Mouse (Mus musculus): Measurements from ENCODE around the gene Lrrc27. TPM values are rescaled to one million over a fixed set of nuclear protein-coding genes. Genes with fewer than 3 reads are reported as not detected.

The Lrrc27 gene
- total and polyA plus RNA-seq, 2 experiments from 2014 or later: 2.8 to 5.1 TPM

GRCm38 (mm10) chr7:139211761-139212160 lies 1.0 kb upstream of the Lrrc27 start:
- H3K36me3 ChIP-seq (ENCODE audit: insufficient read depth, low read length): no peaks in the 10 kb centered on the region
- H3K4me1 ChIP-seq (ENCODE audit: insufficient read depth, low read length): peaks cover 5% of the 10 kb centered on the region; the same call in 1 of the 2 replicates
- H3K27ac ChIP-seq: no peak overlapping the region
- no peak overlapping the region for H3K4me3 ChIP-seq (ENCODE audit: low read length)
- no peak overlapping the region for H3K4me2 ChIP-seq (ENCODE audit: low read depth, low read length)
- ATAC-seq (no peak), DNase-seq (ENCODE audit: low spot score) (no peak)
- TF ChIP-seq CTCF (IDR thresholded peaks at IDR 0.05; ENCODE audit: low read depth): no peak
- no peak overlapping the region for H3K9ac ChIP-seq (replicated peaks; ENCODE audit: low read length)
- H3K9me3 ChIP-seq (ENCODE audit: low read length): no peaks in the 10 kb centered on the region
- no peaks in the 10 kb centered on the region for H3K27me3 ChIP-seq (ENCODE audit: insufficient read depth, low read length)
- 86% methylated on average over 6 of the region's 6 CpGs for WGBS

GRCm38 (mm10) chr7:139213751-139214150 lies 963 bp downstream of the Lrrc27 start:
- Histone ChIP-seq H3K36me3 (ENCODE audit: insufficient read depth, low read length) (no peaks in the 10 kb centered on the region), H3K9ac (replicated peaks; ENCODE audit: low read length) (peak overlapping the region; percentile 66; the same call in 1 of the 2 replicates), H3K4me1 (ENCODE audit: insufficient read depth, low read length) (peaks cover 5% of the 10 kb centered on the region; the same call in 1 of the 2 replicates), H3K9me3 (ENCODE audit: low read length) (no peaks in the 10 kb centered on the region), H3K27ac (peak overlapping the region; percentile 84), H3K27me3 (ENCODE audit: insufficient read depth, low read length) (no peaks in the 10 kb centered on the region), H3K4me2 (ENCODE audit: low read depth, low read length) (peak overlapping the region; percentile 55), H3K4me3 (ENCODE audit: low read length) (peak overlapping the region; percentile 49)
- 47% methylated on average over 3 of the region's 3 CpGs for WGBS
- no peak for ATAC-seq
- no peak for TF ChIP-seq CTCF (IDR thresholded peaks at IDR 0.05; ENCODE audit: low read depth)
- DNase-seq (ENCODE audit: low spot score): peak; percentile 23

GRCm38 (mm10) chr7:139214160-139214559 lies 1.4 kb downstream of the Lrrc27 start:
- Histone ChIP-seq H3K27ac (peak overlapping the region; percentile 84; the same call in 1 of the 2 replicates), H3K4me3 (ENCODE audit: low read length) (no peak overlapping the region)

GRCm38 (mm10) chr7:139214596-139215340 lies 2.0 kb downstream of the Lrrc27 start:
- TF ChIP-seq CTCF (IDR thresholded peaks at IDR 0.05; ENCODE audit: low read depth): no peak
- Histone ChIP-seq H3K4me1 (ENCODE audit: insufficient read depth, low read length) (peaks cover 5% of the 10 kb centered on the region; the same call in 1 of the 2 replicates), H3K9me3 (ENCODE audit: low read length) (no peaks in the 10 kb centered on the region), H3K9ac (replicated peaks; ENCODE audit: low read length) (no peak overlapping the region), H3K27me3 (ENCODE audit: insufficient read depth, low read length) (no peaks in the 10 kb centered on the region), H3K27ac (no peak overlapping the region), H3K36me3 (ENCODE audit: insufficient read depth, low read length) (no peaks in the 10 kb centered on the region), H3K4me3 (ENCODE audit: low read length) (no peak overlapping the region), H3K4me2 (ENCODE audit: low read depth, low read length) (no peak overlapping the region)
- ATAC-seq (no peak), DNase-seq (ENCODE audit: low spot score) (no peak)
- 73% methylated on average over 13 of the region's 14 CpGs for WGBS

More at GRCm38 (mm10) chr7:139214160-139214559, 1.4 kb downstream of the Lrrc27 start:
- no peaks in the 10 kb centered on the region for H3K9me3 ChIP-seq (ENCODE audit: low read length)
- no peak for DNase-seq (ENCODE audit: low spot score)
- peaks cover 5% of the 10 kb centered on the region; the same call in 1 of the 2 replicates for H3K4me1 ChIP-seq (ENCODE audit: insufficient read depth, low read length)
- H3K4me2 ChIP-seq (ENCODE audit: low read depth, low read length): no peak overlapping the region
- TF ChIP-seq CTCF (IDR thresholded peaks at IDR 0.05; ENCODE audit: low read depth): no peak
- 84% methylated on average over 3 of the region's 3 CpGs for WGBS
- no peak overlapping the region for H3K9ac ChIP-seq (replicated peaks; ENCODE audit: low read length)
- no peak for ATAC-seq
- no peaks in the 10 kb centered on the region for H3K36me3 ChIP-seq (ENCODE audit: insufficient read depth, low read length)
- H3K27me3 ChIP-seq (ENCODE audit: insufficient read depth, low read length): no peaks in the 10 kb centered on the region

GRCm38 (mm10) chr7:139215516-139215915 lies 2.7 kb downstream of the Lrrc27 start:
- H3K27me3 ChIP-seq (ENCODE audit: insufficient read depth, low read length): no peaks in the 10 kb centered on the region

GRCm38 (mm10) chr7:139215946-139216345 lies 3.2 kb downstream of the Lrrc27 start:
- no peaks in the 10 kb centered on the region for H3K36me3 ChIP-seq (ENCODE audit: insufficient read depth, low read length)
- H3K9ac ChIP-seq (replicated peaks; ENCODE audit: low read length): no peak overlapping the region; the same call in 1 of the 2 replicates
- no peak for TF ChIP-seq CTCF (IDR thresholded peaks at IDR 0.05; ENCODE audit: low read depth)
- no peak for ATAC-seq
- WGBS: 81% methylated on average over 7 of the region's 7 CpGs
- H3K4me1 ChIP-seq (ENCODE audit: insufficient read depth, low read length): peaks cover 5% of the 10 kb centered on the region; the same call in 1 of the 2 replicates
- H3K4me2 ChIP-seq (ENCODE audit: low read depth, low read length): no peak overlapping the region
- no peaks in the 10 kb centered on the region for H3K27me3 ChIP-seq (ENCODE audit: insufficient read depth, low read length)
- no peak overlapping the region for H3K4me3 ChIP-seq (ENCODE audit: low read length)
- no peak for DNase-seq (ENCODE audit: low spot score)
- no peaks in the 10 kb centered on the region for H3K9me3 ChIP-seq (ENCODE audit: low read length)
- no peak overlapping the region for H3K27ac ChIP-seq

More at GRCm38 (mm10) chr7:139215516-139215915, 2.7 kb downstream of the Lrrc27 start:
- H3K36me3 ChIP-seq (ENCODE audit: insufficient read depth, low read length): no peaks in the 10 kb centered on the region
- no peak overlapping the region; the same call in 1 of the 2 replicates for H3K9ac ChIP-seq (replicated peaks; ENCODE audit: low read length)
- no peak overlapping the region for H3K4me3 ChIP-seq (ENCODE audit: low read length)
- DNase-seq (ENCODE audit: low spot score): no peak
- no peak for TF ChIP-seq CTCF (IDR thresholded peaks at IDR 0.05; ENCODE audit: low read depth)
- no peaks in the 10 kb centered on the region for H3K9me3 ChIP-seq (ENCODE audit: low read length)
- peaks cover 5% of the 10 kb centered on the region; the same call in 1 of the 2 replicates for H3K4me1 ChIP-seq (ENCODE audit: insufficient read depth, low read length)
- 67% methylated on average over 1 of the region's 1 CpGs for WGBS
- no peak overlapping the region for H3K4me2 ChIP-seq (ENCODE audit: low read depth, low read length)
- H3K27ac ChIP-seq: no peak overlapping the region
- ATAC-seq: no peak

GRCm38 (mm10) chr7:139216464-139216863 lies 3.7 kb downstream of the Lrrc27 start:
- ATAC-seq: no peak

More at GRCm38 (mm10) chr7:139216464-139216863, 3.7 kb downstream of the Lrrc27 start:
- H3K27me3 ChIP-seq (ENCODE audit: insufficient read depth, low read length): no peaks in the 10 kb centered on the region
- WGBS: 89% methylated on average over 9 of the region's 9 CpGs
- no peak overlapping the region for H3K9ac ChIP-seq (replicated peaks; ENCODE audit: low read length)
- H3K9me3 ChIP-seq (ENCODE audit: low read length): no peaks in the 10 kb centered on the region
- no peaks in the 10 kb centered on the region for H3K36me3 ChIP-seq (ENCODE audit: insufficient read depth, low read length)
- no peak for DNase-seq (ENCODE audit: low spot score)
- no peak overlapping the region for H3K27ac ChIP-seq
- no peak overlapping the region for H3K4me3 ChIP-seq (ENCODE audit: low read length)
- peaks cover 5% of the 10 kb centered on the region; the same call in 1 of the 2 replicates for H3K4me1 ChIP-seq (ENCODE audit: insufficient read depth, low read length)
- H3K4me2 ChIP-seq (ENCODE audit: low read depth, low read length): no peak overlapping the region
- no peak for TF ChIP-seq CTCF (IDR thresholded peaks at IDR 0.05; ENCODE audit: low read depth)
